Mouse (Mus musculus): ENCODE measurements around the gene Hemk1. TPM values are rescaled to one million over a fixed set of nuclear protein-coding genes. Genes with fewer than 3 reads are reported as not detected.

Hemk1 gene
- polyA plus RNA-seq, 1 experiment from 2014 or later: 12.1 TPM

GRCm38 (mm10) chr9:107303121-107303820 lies 34.9 kb downstream of the Hemk1 start:
- no peak overlapping the region for H3K27ac ChIP-seq
- DNase-seq (ENCODE audit: low spot score): no peak
- H3K27me3 ChIP-seq (ENCODE audit: insufficient read depth, poor library complexity, severe bottlenecking): no peaks in the 10 kb centered on the region
- no peaks in the 10 kb centered on the region for H3K9me3 ChIP-seq
- H3K4me1 ChIP-seq (replicated peaks): peaks cover 28% of the 10 kb centered on the region; the same call in 1 of the 2 replicates
- 83% methylated on average over 9 of the region's 9 CpGs for WGBS
- H3K4me3 ChIP-seq: no peak overlapping the region
- peaks cover 20% of the 10 kb centered on the region for H3K36me3 ChIP-seq

DNA sequence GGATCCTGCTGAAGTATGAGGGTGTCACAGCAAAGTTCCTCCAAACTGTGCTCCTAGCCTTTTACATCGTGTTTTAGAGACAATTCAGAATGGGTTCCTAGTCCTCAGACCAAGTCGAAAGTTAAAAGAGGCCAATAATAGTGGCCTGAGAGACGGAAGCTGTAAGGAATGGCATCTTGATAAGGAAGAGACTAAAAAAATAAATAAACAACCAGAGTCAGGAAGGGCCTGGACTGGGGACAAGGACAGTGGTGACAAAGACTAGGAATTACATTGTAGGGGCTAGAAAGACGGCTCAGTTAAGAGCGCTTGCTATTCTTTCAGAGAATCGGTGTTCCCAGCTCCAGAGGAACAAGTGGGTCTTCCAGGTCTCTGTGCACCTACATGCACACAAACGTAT lies 35.6 kb downstream of the Hemk1 start:
- Histone ChIP-seq H3K4me1 (replicated peaks) (peaks cover 27% of the 10 kb centered on the region), H3K27ac (no peak overlapping the region), H3K4me3 (no peak overlapping the region), H3K36me3 (peaks cover 20% of the 10 kb centered on the region), H3K27me3 (ENCODE audit: insufficient read depth, poor library complexity, severe bottlenecking) (0 out of 2 replicates have a peak, but pooled peaks cover 2% of the 10 kb centered on the region), H3K9me3 (no peaks in the 10 kb centered on the region)
- no peak for DNase-seq (ENCODE audit: low spot score)
- WGBS: 76% methylated on average over 7 of the region's 7 CpGs

GRCm38 (mm10) chr9:107301554-107302331 lies 36.4 kb downstream of the Hemk1 start:
- no peak for DNase-seq (ENCODE audit: low spot score)
- no peak overlapping the region for H3K27ac ChIP-seq
- H3K4me1 ChIP-seq (replicated peaks): peaks cover 33% of the 10 kb centered on the region
- 0 out of 2 replicates have a peak, but pooled peaks cover 8% of the 10 kb centered on the region for H3K27me3 ChIP-seq (ENCODE audit: insufficient read depth, poor library complexity, severe bottlenecking)
- WGBS: 80% methylated on average over 17 of the region's 17 CpGs
- no peaks in the 10 kb centered on the region for H3K9me3 ChIP-seq
- H3K4me3 ChIP-seq: no peak overlapping the region
- H3K36me3 ChIP-seq: peaks cover 20% of the 10 kb centered on the region

- Histone ChIP-seq H3K27ac (no peak overlapping the region), H3K27me3 (ENCODE audit: insufficient read depth, poor library complexity, severe bottlenecking) (peaks cover 11% of the 10 kb centered on the region), H3K9me3 (no peaks in the 10 kb centered on the region), H3K4me1 (replicated peaks) (peaks cover 33% of the 10 kb centered on the region), H3K4me3 (no peak overlapping the region), H3K36me3 (peaks cover 20% of the 10 kb centered on the region)
- no peak for DNase-seq (ENCODE audit: low spot score)
- 92% methylated on average over 30 of the region's 30 CpGs for WGBS
These were observed 37.8 kb downstream of the Hemk1 start for GRCm38 (mm10) chr9:107300224-107300973.

GRCm38 (mm10) chr9:107299783-107300182 lies 38.4 kb downstream of the Hemk1 start:
- Histone ChIP-seq H3K4me3 (no peak overlapping the region), H3K9me3 (no peaks in the 10 kb centered on the region), H3K27ac (no peak overlapping the region), H3K27me3 (ENCODE audit: insufficient read depth, poor library complexity, severe bottlenecking) (peaks cover 16% of the 10 kb centered on the region), H3K36me3 (peaks cover 20% of the 10 kb centered on the region), H3K4me1 (replicated peaks) (peaks cover 29% of the 10 kb centered on the region)
- DNase-seq (ENCODE audit: low spot score): no peak
- WGBS: 90% methylated on average over 7 of the region's 7 CpGs

GRCm38 (mm10) chr9:107298876-107299275 lies 39.3 kb downstream of the Hemk1 start:
- no peak overlapping the region for H3K4me3 ChIP-seq
- H3K9me3 ChIP-seq: no peaks in the 10 kb centered on the region
- peaks cover 20% of the 10 kb centered on the region for H3K27me3 ChIP-seq (ENCODE audit: insufficient read depth, poor library complexity, severe bottlenecking)
- H3K27ac ChIP-seq: no peak overlapping the region
- H3K36me3 ChIP-seq: peaks cover 20% of the 10 kb centered on the region
- 93% methylated on average over 6 of the region's 6 CpGs for WGBS
- DNase-seq (ENCODE audit: low spot score): no peak
- H3K4me1 ChIP-seq (replicated peaks): peaks cover 32% of the 10 kb centered on the region

DNA sequence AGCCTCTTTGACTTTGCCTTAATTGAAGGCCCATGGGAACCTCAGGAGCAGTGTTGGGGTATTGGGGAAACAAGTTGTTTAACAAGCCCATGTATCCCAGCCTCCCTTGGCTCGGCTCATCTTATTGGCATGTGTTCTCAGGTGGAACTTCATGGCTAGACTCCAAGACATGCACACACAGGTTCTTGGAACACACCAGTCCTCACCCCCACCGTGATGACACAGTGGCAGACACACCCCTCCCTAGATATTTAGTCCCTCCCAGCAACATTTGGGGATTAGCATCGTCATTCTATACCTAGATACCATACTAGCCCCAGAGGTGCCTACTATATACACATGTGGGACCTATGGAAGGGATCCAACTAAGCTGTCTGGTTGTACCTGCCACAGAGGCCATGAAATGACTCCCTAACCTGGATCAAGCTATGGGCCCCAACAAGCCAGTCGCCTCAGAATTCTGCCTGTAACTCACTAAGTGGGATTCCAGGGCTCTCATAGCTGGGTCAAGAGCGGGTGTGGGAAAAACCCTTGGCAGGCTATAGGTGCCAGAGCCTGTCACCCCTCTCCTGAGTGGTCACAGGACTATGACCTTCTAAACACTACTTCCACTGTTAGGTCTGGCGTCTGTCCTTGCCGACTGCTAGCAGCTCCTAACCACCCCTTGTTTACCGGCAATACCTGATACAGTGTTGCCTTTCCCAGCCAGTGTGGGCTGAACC lies 39.9 kb downstream of the Hemk1 start:
- DNase-seq (ENCODE audit: low spot score): no peak

DNA sequence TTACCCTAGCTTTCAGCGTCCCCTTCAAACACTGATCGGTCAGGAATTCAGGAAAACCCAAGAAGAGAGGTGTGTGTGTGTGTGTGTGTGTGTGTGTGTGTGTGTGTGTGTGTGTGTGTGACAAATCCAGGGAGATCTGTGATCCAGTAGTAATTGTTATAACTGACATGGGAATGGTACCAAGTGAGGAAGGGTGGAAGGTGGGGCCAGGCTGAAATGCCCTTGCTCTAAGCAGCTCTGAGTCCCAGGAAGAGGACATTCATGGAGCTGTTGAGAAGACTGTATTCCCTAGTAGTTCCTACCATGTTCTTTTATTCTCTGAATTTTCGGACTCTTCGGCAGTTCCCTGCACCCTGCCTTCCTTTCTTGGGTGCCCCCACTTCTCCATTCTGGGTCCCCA lies 40.5 kb downstream of the Hemk1 start:
- no peak for DNase-seq (ENCODE audit: low spot score)
- H3K4me3 ChIP-seq: peak overlapping the region; percentile 69
- WGBS: 87% methylated on average over 4 of the region's 4 CpGs
- H3K27ac ChIP-seq: 0 out of 2 replicates have a peak overlapping the region, but pooled peaks have one; percentile 86
- peaks cover 25% of the 10 kb centered on the region for H3K27me3 ChIP-seq (ENCODE audit: insufficient read depth, poor library complexity, severe bottlenecking)
- peaks cover 20% of the 10 kb centered on the region for H3K36me3 ChIP-seq
- H3K4me1 ChIP-seq (replicated peaks): peaks cover 32% of the 10 kb centered on the region
- H3K9me3 ChIP-seq: no peaks in the 10 kb centered on the region

More for the DNA sequence above, 39.9 kb downstream of the Hemk1 start:
- H3K9me3 ChIP-seq: no peaks in the 10 kb centered on the region
- peaks cover 32% of the 10 kb centered on the region for H3K4me1 ChIP-seq (replicated peaks)
- 89% methylated on average over 8 of the region's 8 CpGs for WGBS
- H3K36me3 ChIP-seq: peaks cover 20% of the 10 kb centered on the region
- no peak overlapping the region for H3K27ac ChIP-seq
- peak overlapping the region; percentile 69; the same call in 1 of the 2 replicates for H3K4me3 ChIP-seq
- H3K27me3 ChIP-seq (ENCODE audit: insufficient read depth, poor library complexity, severe bottlenecking): peaks cover 20% of the 10 kb centered on the region

DNA sequence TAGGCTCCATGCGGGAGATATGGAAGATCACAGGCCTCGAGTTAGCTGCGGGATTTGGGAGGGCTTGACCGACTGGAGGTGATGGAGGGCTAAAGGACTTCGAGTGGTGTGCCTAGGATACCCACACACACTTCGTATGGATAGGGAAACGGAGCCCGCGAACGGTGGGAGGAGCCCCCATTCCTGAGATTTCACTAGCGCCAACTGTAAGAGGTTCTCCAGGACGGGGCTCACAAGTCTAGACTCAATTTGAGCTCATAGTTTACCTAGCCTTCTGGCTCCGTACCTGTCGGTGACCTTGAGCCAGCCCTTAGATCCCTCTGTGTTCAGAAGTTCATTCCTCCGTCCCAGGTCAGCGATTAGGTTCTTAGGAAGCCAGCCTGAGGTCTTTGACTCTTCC lies 41.1 kb downstream of the Hemk1 start:
- Histone ChIP-seq H3K4me1 (replicated peaks) (peaks cover 32% of the 10 kb centered on the region), H3K27me3 (ENCODE audit: insufficient read depth, poor library complexity, severe bottlenecking) (peaks cover 30% of the 10 kb centered on the region), H3K9me3 (no peaks in the 10 kb centered on the region), H3K36me3 (peaks cover 19% of the 10 kb centered on the region), H3K4me3 (peak overlapping the region; percentile 69), H3K27ac (peak overlapping the region; percentile 86)
- 11% methylated on average over 16 of the region's 16 CpGs for WGBS
- no peak for DNase-seq (ENCODE audit: low spot score)

DNA sequence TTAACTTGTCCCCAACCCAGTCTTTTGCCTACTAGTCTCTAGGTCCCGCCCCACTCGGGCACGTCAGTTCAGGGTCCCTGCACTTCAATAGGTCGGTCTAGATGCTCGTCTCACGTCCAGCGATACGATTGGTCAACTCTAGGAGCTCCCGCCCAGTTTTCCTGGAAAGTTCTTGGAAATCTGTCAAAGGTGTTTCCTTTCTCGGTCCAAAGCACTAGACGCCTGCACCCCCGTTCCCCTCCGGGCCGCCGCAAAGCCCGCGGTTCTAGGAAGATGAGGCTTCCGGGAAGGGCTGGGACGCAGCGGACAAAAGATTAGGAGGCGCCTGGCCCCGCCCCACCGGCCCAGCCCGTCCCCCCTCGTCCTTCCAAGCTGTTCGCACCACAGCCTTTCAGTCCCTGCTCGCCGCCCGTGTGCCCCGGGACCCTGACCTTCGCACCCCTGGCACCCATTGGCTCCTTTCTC lies 41.6 kb downstream of the Hemk1 start:
- peak overlapping the region; percentile 86 for H3K27ac ChIP-seq
- peak; percentile 91 for DNase-seq (ENCODE audit: low spot score)
- no peaks in the 10 kb centered on the region for H3K9me3 ChIP-seq
- H3K36me3 ChIP-seq: peaks cover 14% of the 10 kb centered on the region
- H3K4me3 ChIP-seq: peak overlapping the region; percentile 69
- H3K4me1 ChIP-seq (replicated peaks): peaks cover 32% of the 10 kb centered on the region
- WGBS: under 1% methylated on average over 31 of the region's 31 CpGs
- peaks cover 30% of the 10 kb centered on the region for H3K27me3 ChIP-seq (ENCODE audit: insufficient read depth, poor library complexity, severe bottlenecking)

DNA sequence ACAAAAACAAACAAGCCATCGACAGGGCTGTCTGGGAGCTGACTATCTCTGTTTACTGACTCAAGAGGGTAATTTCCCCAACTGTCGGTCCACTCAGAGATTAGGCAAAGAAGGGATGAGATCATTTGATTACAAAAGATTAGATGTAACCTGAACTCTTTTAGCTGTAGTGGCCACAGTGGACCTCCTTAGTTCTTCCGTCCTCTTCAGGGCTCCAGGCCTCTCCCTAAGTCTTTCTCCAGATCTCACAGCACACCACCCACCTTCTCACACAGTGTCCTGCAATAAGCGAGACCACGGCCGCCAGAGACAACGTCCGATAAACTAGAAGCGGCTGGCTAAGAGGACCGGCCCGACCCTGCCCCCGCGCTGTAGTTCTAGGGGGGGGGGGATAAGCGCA lies 42.1 kb downstream of the Hemk1 start:
- H3K9me3 ChIP-seq: no peaks in the 10 kb centered on the region
- DNase-seq (ENCODE audit: low spot score): no peak
- 10% methylated on average over 14 of the region's 14 CpGs for WGBS
- H3K4me1 ChIP-seq (replicated peaks): peaks cover 32% of the 10 kb centered on the region
- peak overlapping the region; percentile 86 for H3K27ac ChIP-seq
- peaks cover 30% of the 10 kb centered on the region for H3K27me3 ChIP-seq (ENCODE audit: insufficient read depth, poor library complexity, severe bottlenecking)
- peaks cover 9% of the 10 kb centered on the region for H3K36me3 ChIP-seq
- H3K4me3 ChIP-seq: peak overlapping the region; percentile 69

GRCm38 (mm10) chr9:107296016-107296040 lies 42.3 kb downstream of the Hemk1 start, which contains the start of gene Cish:
Gene Cish (plus strand): TSS chr9:107296026.
- Histone ChIP-seq H3K27ac (peak within 1 kb of the TSS; percentile 86), H3K27me3 (ENCODE audit: insufficient read depth, poor library complexity, severe bottlenecking) (peaks cover 30% of the 10 kb centered on the region), H3K9me3 (no peaks in the 10 kb centered on the region), H3K4me1 (replicated peaks) (peaks cover 32% of the 10 kb centered on the region), H3K4me3 (peak within 1 kb of the TSS; percentile 69), H3K36me3 (peaks cover 7% of the 10 kb centered on the region)
- DNase-seq (ENCODE audit: low spot score): no peak

Measured in hindbrain, embryonic 10.5 days (tissue).